ENCODE assay signal across 13 mouse cellular contexts in genomic region chr7:27905061-27905848, GRCm38 (mm10).
"Had no signal": no experiment of that assay in that cellular context is flagged by ENCODE, and none has a peak within 500 bp of the region (broad histone marks: within the 10 kb centered on the region; RNA-seq: fewer than 3 reads in every experiment).

No protein-coding gene starts in this region.

- H3K36me3 ChIP-seq: liver, embryonic 13.5 days had no signal

- DNase-seq: kidney, adult 11 months; kidney, postnatal 10 days; kidney, postnatal 4 days; left cerebral cortex, postnatal 4 days; liver, embryonic 13.5 days; liver, postnatal 0 days; lung, postnatal 36 days; midbrain, embryonic 14.5 days; spleen, adult 18-20 months had no signal

- H3K4me2 ChIP-seq: limb, embryonic 15.5 days; liver, embryonic 13.5 days had no signal

- H3K27me3 ChIP-seq: limb, embryonic 15.5 days; liver, embryonic 13.5 days had no signal

- H3K27ac ChIP-seq: layer of hippocampus, adult 2 months; limb, embryonic 15.5 days; liver, embryonic 13.5 days had no signal

- ATAC-seq: liver, postnatal 0 days; lung, postnatal 0 days had no signal

- H3K9ac ChIP-seq: limb, embryonic 15.5 days; liver, embryonic 13.5 days; liver, postnatal 0 days had no signal

- H3K4me3 ChIP-seq: layer of hippocampus, adult 2 months; limb, embryonic 15.5 days; liver, embryonic 13.5 days; myocyte had no signal

- H3K4me1 ChIP-seq: limb, embryonic 15.5 days; liver, embryonic 13.5 days had no signal
